Mouse (Mus musculus) layer of hippocampus, adult 9-11 months (tissue): ENCODE measurements around the gene Anks1b.

Experiments used
- DNase-seq: peaks from one replicate; pipeline ENCODE4 v3.0.0; 2022

Gene Anks1b

GRCm38 (mm10) chr10:90400382-90400781 is 527.1 kb downstream of the Anks1b start:
- no peak for DNase-seq

- DNase-seq, result no peak
Measured at GRCm38 (mm10) chr10:90408484-90408883, 535.2 kb downstream of the Anks1b start.

- no peak for DNase-seq
Measured at GRCm38 (mm10) chr10:90431527-90431926, 558.2 kb downstream of the Anks1b start.

- DNase-seq, result peak; percentile 34
Measured at GRCm38 (mm10) chr10:90431974-90432373, 558.7 kb downstream of the Anks1b start.

DNA sequence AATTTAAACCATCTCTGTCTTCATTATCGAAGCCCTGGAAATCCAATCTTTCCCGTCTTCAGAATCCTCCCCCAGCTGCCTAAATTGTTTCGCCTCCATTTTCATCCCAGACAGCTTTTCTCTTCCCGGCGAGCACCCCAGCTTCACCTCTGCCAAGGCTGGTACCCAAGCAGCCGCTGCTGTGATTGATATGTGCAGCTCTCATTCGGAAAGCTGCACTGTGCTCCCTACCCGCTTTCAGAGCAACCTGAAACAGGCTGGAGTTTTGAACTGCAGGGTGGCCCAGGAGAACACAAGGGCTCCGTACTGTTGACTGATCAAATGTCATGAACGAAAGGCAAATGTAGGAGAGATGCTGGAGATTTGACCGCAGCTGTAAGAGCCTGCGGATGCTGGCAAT is 559.2 kb downstream of the Anks1b start:
- DNase-seq, result peak; percentile 9

DNA sequence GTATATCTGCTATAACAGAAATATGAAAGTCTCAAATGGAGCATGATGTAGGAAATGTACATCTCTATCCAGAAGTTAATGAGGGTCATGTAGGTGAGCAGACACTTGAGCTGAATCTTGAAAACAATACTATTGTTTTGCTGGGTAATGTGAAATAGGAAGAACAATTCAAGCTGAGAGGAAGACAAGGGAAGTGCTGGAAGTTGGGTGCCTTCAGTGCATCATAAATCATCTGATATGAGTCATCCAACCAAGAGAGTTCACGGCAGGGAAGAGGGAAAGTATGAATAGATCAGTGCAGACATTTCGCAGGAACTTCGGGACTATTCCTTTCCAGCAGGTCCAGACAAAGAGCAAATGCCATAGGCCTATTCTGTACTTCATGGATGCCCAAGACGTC is 567.7 kb downstream of the Anks1b start:
- no peak for DNase-seq

DNA sequence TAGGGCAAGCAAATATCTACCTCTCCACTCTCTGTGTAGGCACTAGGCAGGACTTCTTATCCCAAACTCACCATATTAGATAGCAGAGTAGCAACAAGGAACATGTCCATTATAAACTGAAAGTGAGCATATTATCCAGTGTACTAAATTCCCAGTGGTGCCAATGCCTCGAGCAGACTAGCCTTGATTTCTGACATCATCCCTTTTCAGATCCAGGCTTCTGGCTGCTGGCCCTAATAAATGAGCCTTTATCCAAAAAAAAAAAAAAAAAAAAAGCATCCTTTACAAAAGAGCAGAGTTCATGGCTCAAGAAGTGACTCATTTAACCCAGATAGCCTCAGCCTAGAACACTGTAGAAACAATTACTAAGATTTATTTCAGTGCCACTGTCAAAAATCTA is 568.3 kb downstream of the Anks1b start:
- DNase-seq, result no peak

DNA sequence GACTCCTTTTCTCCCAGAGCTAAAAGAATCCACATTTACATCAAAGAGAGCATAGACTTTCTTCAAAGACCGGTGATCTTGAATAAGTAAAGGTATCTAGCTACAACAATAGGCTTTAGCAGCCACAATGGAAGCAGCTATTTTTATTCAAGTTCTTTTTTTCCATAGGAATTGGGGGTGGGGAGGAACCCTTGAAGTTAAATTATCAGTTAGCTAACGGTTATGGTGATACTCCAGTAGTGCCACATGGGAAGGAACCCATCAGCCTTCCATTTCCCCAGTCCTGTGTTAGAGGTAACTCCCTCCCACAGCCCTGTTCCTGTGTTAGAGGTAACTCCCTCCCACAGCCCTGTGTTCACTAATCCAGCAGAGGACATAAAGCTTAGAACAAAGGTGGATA is 591.6 kb downstream of the Anks1b start:
- no peak for DNase-seq

DNA sequence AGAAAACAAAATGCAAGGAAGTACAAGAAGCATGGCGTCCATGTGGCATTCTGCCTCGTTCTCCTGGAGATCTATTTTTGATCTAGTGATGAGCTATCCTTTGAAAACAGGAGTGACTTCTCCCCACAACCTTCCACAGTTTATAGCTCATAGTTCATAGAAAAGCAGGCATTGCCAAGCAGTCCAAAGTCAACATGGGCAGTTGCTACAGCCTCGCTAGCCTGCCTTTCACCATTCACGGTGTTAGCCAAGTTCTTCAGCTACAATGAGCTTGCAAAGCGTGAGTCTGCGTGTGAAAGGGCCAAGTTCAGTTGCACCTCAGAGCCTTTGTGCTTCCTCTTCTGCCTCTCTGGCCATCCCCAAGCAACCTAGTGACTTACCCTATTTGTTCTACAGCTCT is 592.1 kb downstream of the Anks1b start:
- no peak for DNase-seq

- DNase-seq, result no peak
Measured at GRCm38 (mm10) chr10:90467546-90467945, 594.2 kb downstream of the Anks1b start.

GRCm38 (mm10) chr10:90493436-90493835 is 620.1 kb downstream of the Anks1b start:
- DNase-seq, result peak; percentile 25

DNA sequence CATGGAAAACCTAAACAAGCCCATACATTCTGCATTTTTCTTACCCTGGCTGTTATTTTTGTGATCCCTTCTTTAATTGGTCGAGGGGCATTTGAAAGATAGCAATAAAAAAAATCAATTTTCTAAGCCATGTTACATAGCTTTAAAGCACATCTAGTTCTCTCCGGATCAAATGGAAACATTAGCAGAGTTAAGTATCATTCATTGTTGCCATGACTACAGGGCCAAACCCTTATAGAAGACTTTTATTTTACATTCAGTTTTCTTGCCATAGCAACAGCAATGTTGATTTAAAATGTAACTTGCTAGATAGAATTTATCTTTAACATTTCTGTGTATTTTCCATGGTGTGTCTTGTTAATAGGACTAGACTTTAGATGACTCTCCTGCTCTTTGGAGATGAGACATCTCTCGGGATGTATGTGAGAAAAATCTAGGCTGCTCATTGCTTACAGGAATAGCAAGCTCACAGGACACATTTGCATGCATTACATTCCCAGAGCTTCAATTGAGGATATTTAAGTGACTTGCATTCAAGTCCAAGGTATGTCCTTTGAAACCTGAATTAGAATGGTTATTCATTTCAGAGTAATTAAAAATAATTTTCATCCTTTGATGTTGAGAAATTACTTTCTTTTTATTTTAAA is 620.8 kb downstream of the Anks1b start:
- DNase-seq, result no peak

DNA sequence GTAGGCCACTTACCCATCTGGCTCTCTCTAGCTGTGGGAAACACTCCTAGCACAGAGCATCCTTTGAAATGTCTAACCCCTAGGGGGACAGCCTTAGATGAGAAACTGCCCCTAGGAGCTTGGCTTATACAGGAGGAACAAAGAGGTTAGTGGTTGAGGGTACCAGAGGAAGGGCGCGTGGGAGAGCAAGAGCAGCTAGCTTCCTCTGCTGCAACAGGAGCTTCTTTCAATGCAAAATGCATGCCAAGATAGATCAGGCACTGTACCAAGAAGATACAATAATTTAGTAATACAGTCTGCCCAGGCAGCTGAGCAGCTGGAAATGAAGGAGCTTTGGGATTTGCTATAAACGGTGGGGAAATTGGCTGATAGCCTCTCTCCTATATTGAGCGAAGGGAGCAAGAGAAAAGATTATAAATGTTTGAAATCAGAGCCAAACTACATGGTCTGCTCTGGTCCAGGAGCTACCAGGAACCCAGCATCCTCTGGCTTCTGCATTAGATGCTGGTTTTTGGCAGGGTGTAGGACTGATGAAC is 621.7 kb downstream of the Anks1b start:
- DNase-seq, result peak; percentile 78

DNA sequence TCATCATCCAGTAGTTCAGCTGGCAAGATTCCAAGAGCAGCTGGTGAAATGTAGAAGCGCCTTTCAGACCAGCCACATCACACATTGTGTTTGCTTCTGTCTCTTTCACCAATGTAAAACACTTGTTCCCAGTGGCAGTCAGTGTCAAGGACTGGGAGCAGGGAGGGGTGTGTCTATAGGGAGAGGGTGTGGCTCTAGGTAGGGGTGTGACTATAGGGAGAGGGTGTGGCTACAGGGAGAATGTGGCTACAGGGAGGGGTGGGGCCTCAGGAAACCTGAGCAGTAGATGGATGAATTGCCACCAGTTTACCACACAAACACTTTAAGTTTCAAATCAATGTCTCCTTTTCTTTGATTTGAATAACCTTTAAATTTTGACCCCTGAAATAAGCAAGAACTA is 634.3 kb downstream of the Anks1b start:
- no peak for DNase-seq

DNA sequence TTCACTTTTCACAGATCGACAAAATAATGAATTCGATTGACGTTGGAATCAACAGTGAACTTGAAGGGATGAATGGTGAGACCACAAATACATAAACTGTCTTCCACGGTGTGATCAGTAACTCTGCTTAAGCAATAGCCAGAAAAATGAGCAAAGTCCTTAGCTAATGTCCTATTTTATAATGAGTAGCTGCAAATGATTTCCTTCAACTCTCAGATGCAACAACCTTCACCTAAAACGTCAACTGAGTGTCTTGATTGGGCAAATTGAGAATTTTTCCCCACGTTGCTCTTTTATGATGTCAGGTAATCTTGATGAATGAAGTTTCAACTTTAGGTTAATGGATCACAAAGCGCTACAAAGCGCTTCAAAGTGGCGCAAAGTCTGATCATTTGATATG is 639.5 kb downstream of the Anks1b start:
- no peak for DNase-seq

GRCm38 (mm10) chr10:90531813-90532212 is 658.5 kb downstream of the Anks1b start:
- DNase-seq, result no peak

DNA sequence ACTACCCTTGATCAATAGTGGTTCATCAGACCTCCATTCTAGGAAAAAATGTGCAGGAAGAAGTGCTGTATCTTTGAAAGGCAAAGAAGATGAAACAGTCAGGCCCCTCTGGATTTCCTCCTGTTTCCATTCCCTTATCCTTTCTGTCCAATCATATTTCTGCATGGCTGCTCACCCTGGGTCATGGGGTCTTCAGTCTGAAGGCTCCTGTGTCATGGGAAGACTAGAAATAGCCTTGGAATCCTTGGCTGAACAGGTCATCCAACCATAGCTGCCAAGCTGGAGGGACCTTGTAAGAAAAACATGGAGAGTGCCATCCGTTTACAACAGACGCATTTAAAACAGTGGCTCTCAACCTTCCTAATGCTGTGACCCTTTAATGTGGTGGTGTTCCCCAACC is 662.1 kb downstream of the Anks1b start:
- DNase-seq, result no peak

DNA sequence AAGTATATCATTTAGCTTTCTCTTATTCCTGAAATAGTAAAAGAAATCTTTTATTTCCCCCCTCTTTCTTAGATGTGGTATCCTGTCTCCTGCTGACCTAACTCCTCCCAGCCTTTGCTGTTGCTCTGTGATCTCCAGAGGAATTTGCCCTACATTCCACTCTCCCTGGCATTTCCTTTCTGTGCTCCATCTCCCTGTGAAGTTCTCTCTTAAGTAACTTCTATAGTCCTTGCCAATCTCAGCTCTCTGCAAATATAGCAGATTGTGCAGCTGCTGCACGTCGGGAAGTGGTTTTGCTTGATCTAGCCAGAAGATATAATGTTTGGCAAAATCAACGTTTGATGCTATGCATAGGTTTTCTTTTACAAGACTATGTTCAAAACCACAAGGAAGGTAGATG is 673.3 kb downstream of the Anks1b start:
- DNase-seq, result peak; percentile 13

DNA sequence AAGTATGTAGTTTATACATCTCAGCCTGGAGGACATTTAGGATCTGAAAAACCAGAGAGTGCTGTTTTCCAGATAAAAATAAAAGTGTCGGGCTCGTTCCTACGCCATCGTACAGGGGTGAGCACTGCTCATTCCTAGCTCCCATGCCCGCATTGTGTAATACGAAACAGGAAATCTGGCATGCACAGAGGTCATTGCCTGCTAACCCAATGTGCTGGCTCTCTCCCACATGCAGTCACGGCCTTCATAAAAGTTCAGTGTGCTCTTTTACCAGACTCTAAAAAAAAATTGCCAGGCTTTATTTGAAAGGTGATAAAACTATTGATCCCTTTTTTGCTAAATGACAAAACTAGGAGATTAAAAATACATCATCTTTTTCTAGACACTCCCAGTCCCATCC is 689.6 kb downstream of the Anks1b start:
- DNase-seq, result no peak

DNA sequence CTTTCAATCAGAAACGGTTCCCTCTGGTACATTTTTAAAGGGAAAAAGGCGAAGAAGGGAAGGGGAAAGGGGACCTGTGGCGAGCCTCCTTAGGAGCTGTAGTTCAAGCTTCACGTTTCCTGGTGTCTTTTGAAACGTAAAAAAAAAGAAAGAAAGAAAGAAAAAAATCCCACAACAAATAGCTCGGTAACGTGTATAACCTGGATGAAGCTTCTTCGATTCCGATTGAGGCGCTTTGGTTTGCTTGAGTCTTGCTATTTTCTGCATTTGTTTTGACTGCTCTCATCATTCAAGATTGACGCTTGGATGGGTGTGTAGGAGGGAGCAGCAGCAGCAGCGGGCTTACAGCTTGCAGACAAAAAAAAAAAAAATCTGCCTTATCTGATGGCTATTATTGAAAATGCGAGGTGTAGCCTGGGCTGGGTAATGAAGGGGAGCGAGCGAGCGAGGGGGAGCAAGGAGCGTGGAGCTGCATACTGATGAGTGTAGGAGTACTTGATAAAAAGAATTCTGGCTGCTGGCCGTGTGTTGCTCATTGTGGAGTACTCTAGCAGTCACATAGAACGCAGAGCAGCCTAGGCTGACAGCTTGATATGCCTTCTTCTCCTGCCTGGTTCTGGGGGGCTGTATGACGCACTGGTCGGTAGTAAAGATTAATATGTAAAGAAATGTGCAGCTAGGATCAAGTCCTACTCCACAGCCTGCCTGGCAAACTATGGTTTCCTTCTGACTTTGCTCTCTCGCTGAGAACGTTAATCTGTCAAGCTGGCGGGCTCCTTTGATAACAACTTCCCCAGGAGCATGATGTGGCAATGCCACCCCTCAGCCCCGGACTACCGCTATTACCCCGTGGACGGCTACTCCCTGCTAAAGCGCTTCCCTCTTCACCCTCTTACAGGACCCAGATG is 703.1 kb downstream of the Anks1b start:
- peak; percentile 88 for DNase-seq

DNA sequence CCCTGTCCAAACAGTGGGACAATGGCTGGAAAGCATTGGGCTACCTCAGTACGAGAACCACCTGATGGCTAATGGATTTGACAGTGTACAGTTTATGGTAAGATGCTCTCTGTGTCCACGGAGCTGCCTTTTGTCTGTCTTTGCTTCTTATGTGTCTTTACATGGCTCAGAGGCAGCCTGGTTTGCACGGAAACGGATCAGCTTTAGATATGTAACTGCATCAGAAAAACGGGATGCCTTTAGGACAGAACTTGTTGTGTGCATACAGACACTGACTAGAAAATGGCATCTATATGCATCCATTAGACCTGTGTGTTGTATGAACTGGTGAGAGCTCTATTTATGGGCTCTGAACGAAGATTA is 703.8 kb downstream of the Anks1b start:
- no peak for DNase-seq

DNA sequence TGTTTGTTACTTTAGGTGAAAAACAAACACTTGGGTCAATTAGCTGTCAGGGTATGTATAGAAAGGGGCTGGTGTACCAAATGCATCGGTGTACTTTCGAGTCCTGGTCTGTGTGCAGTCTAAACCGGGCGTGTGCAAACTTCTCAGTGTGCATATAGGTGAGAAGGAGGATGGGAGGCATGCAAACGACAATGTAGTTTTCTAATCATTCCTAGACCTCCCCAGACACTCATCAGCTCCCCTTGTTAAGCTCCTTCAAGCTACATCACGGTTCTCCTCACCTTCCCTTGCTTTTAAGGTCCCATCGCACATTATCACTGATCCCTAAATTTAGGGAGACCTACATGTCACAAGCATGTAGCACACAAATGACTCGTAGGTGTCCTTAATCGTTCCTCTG is 704.5 kb downstream of the Anks1b start:
- no peak for DNase-seq

DNA sequence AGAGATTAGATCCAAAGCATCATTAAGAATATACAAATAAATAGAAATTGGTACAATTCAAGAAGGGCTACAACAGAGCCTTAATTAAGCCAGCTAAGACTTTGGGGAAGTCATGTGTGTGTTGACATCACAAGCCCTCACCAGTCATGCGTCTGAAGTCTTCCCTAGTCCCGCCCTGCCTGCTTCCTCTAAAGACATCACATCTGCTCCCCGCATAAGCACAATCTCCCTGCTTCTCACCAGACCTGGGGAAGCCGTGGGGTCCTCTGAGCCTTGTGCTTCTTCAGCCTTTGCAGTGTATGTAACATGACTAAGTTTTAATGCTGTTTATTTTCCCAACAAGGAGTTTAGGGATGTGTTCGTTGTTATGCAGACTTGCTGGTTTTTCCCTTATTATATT is 706.7 kb downstream of the Anks1b start:
- DNase-seq, result no peak

DNA sequence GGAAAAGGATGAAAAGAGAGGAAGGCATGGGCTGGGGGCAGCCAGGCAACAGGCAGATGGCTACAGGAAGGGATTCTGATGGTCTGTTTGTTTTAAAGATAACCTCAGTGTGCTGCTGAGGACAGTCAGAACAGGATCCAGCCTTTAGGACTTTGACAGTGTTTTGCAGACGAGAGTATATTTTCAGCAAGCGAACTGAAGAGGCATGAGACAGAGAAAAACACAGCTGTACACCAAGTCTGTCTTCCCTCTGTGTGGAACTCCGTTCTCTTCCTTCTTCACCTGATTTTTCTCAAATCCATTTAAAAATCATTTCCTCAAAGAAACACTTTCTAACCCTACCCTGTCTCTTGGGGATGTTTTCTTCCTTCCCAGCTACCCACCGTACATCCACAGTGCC is 710.7 kb downstream of the Anks1b start:
- DNase-seq, result no peak
